Mouse (Mus musculus) ES-E14 (cell line): ENCODE data around the gene Efcab9. TPM values are rescaled to one million over a fixed set of nuclear protein-coding genes. Genes with fewer than 3 reads are reported as not detected.

Experiments
- DNase-seq: peaks from one replicate; pipeline ENCODE4 v3.0.0-alpha.2; 2013; ENCODE audit warnings: low read depth, low spot score
- H3K27ac ChIP-seq: 2 replicates; pipeline ENCODE4 v1.5.1; 2012; ENCODE audit warnings: low read depth, mild to moderate bottlenecking, low read length, moderate library complexity, mixed read lengths; ENCODE audit not compliant: poor library complexity, insufficient read depth, severe bottlenecking
- H3K36me3 ChIP-seq: 2 replicates; pipeline ENCODE4 v1.6.1; 2012; ENCODE audit warnings: mild to moderate bottlenecking, low read length, moderate library complexity, mixed read lengths; ENCODE audit not compliant: control insufficient read depth, poor library complexity, insufficient read depth, severe bottlenecking
- H3K4me1 ChIP-seq, 2 experiments: fragments of 150-350 bp in 1 of 2; sonication (generic) in 1 of 2; 2 replicates each; pipeline ENCODE4 v1.6.1; 2012; ENCODE audit warnings: low read length in 2 of 2, mild to moderate bottlenecking in 1 of 2, mixed read lengths in 1 of 2; ENCODE audit not compliant: control insufficient read depth in 2 of 2, insufficient read depth in 2 of 2, poor library complexity in 1 of 2
- H3K4me3 ChIP-seq, 2 experiments: fragments of 150-350 bp in 1 of 2; sonication (generic) in 1 of 2; 2 replicates each; pipeline ENCODE4 v1.5.1; 2012; ENCODE audit warnings: low read length in 2 of 2, low read depth in 1 of 2, mild to moderate bottlenecking in 1 of 2, mixed read lengths in 1 of 2; ENCODE audit not compliant: insufficient read depth in 1 of 2, poor library complexity in 1 of 2, severe bottlenecking in 1 of 2
- H3K9ac ChIP-seq: 2 replicates; pipeline ENCODE4 v1.6.1; 2012; ENCODE audit warnings: low read depth, mild to moderate bottlenecking, low read length, mixed read lengths; ENCODE audit not compliant: poor library complexity, insufficient read depth, severe bottlenecking
- H3K9me3 ChIP-seq: fragments of 150-350 bp; sonication (generic); 2 replicates; pipeline ENCODE4 v1.6.1; 2012; ENCODE audit warnings: low read depth, mild to moderate bottlenecking, low read length; ENCODE audit not compliant: control insufficient read depth, insufficient read depth
- CHD2 ChIP-seq: IDR thresholded peaks from 2 replicates; pipeline ENCODE4 v1.6.1; 2014; ENCODE audit warnings: mild to moderate bottlenecking, low read depth, low read length, inconsistent platforms
- HCFC1 ChIP-seq: IDR thresholded peaks from 2 replicates; pipeline ENCODE4 v1.6.1; 2012; ENCODE audit warnings: low read length, inconsistent platforms, borderline replicate concordance; ENCODE audit not compliant: insufficient read depth
- MAFK ChIP-seq: IDR thresholded peaks from 2 replicates; pipeline ENCODE4 v1.6.1; 2014; ENCODE audit warnings: mild to moderate bottlenecking, low read depth, low read length, inconsistent platforms; ENCODE audit not compliant: insufficient read depth
- ZC3H11A ChIP-seq: IDR thresholded peaks from 2 replicates; pipeline ENCODE4 v1.6.1; 2012; ENCODE audit warnings: low read depth, mild to moderate bottlenecking, inconsistent platforms, low read length, borderline replicate concordance
- ZNF384 ChIP-seq: IDR thresholded peaks from 2 replicates; pipeline ENCODE4 v1.6.1; 2012; ENCODE audit warnings: low read depth, low read length, inconsistent platforms
- in situ Hi-C, 2 experiments: fragments of 600-800 bp; cut with MboI; formaldehyde crosslinking; loops; one replicate each; pipeline ENCODE4 v1.15.1; 2025; ENCODE audit warnings: low sequenced_read_pairs in 2 of 2, inconsistent platforms in 1 of 2; ENCODE audit not compliant: unreplicated experiment in 2 of 2
- total RNA-seq: library from RNA; depleted of rRNA; stranded (reverse); fragments of 300-350 nt; gene quantifications from 2 replicates; pipeline ENCODE4 v1.2.3, GENCODE M21; 2012; rRNA removed

Efcab9 gene
- total RNA-seq: 0.32 and 0.40 TPM in 2 replicates

DNA sequence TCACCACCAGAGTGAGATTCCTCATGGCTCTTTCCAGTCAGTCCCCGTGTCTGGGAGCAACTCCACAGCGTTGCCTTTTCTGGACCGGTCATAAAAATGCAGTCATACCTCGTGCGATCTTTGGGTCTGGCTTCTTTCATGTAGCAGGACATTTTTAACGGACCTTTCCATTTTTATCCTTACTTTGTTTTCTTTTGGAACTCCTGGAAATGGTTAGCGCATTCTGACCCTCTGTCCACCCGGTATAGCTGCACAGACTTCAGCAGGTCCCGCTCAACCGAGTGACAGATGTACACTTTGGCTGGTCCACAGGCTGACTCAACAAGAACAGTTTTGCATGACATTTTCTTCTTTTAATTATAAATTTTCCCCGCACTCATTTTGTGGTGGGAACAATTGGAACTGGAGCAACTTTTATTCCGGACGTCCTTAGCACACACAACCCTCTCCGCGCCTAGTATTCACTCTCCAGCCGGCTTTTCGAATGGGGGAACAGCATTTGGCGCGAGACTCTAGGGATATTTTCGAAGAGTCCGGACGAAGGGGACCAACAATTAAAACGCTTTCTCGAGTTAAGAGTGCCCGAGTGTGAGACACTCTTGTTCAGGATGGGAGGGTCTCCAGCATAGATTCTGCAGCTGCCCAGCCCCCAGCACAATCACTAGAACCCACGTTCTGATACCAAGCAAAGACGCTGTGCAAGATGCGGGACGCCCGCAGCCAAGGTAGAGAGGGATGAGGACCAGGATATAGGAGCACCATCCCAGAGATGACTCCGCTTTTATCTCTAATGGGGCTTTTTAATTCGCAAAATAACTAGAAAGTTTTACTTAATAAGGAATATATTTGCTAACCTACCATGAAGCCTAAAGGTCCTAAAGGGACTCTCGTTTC, at the start of gene Efcab9:
TSS of gene Efcab9 (minus strand) at position 211 of the 894 bp plus-strand sequence.
- DNase-seq: no peak
- H3K4me3 ChIP-seq: peak within 1 kb of the TSS; percentile 72 to 94
- in situ Hi-C loops: no loop called here
- H3K27ac ChIP-seq: no peak within 1 kb of the TSS
- TF ChIP-seq ZNF384 (no peak), HCFC1 (no peak), ZC3H11A (no peak), CHD2 (no peak), MAFK (no peak)
- H3K9ac ChIP-seq: peak within 1 kb of the TSS; percentile 77
- no peaks in the 10 kb centered on the region for H3K9me3 ChIP-seq
- H3K4me1 ChIP-seq: peaks cover 3 to 6% of the 10 kb centered on the region in 2 experiments; a peak in 2 of 4 replicates
- H3K36me3 ChIP-seq: no peaks in the 10 kb centered on the region

GRCm38 (mm10) chr11:32581031-32581430, 49.1 kb upstream of the Efcab9 start:
- peaks cover 0 to 6% of the 10 kb centered on the region in 2 experiments; a peak in 2 of 4 replicates for H3K4me1 ChIP-seq
- DNase-seq: no peak
- no peaks in the 10 kb centered on the region for H3K36me3 ChIP-seq
- in situ Hi-C loops: no loop called here
- H3K9me3 ChIP-seq: no peaks in the 10 kb centered on the region
- H3K27ac ChIP-seq: no peak overlapping the region
- peak overlapping the region; percentile 54; the same call in 1 of the 2 replicates for H3K9ac ChIP-seq
- peak overlapping the region; percentile 20 to 64; a peak in 3 of 4 replicates for H3K4me3 ChIP-seq
- TF ChIP-seq ZNF384: no peak
- TF ChIP-seq ZC3H11A: no peak
- TF ChIP-seq HCFC1: no peak
- TF ChIP-seq CHD2: no peak
- TF ChIP-seq MAFK: no peak

GRCm38 (mm10) chr11:32580305-32580947, 48.5 kb upstream of the Efcab9 start:
- peak; percentile 70; the same call in 1 of the 2 replicates for TF ChIP-seq CHD2
- no peak for TF ChIP-seq ZC3H11A
- peak; percentile 64; the same call in 1 of the 2 replicates for TF ChIP-seq MAFK
- no peak for TF ChIP-seq HCFC1
- TF ChIP-seq ZNF384: no peak

DNA sequence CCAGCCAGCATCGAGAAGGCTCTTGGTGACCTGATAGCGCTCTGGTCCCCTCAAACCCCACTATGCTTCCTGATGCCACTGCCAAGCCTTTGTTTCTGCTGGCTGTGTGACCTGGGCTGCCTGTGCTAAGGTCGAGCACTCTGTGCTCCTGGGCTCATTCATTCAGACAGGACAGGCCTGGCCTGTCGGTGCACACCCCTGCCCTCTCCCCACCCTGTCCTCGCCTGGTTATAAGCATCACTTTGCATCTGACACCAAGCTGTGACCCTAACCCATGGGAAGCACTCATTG, 44.8 kb upstream of the Efcab9 start:
- no peak overlapping the region for H3K4me3 ChIP-seq
- no peak overlapping the region for H3K9ac ChIP-seq
- TF ChIP-seq ZC3H11A (no peak), ZNF384 (no peak), MAFK (no peak), HCFC1 (no peak), CHD2 (no peak)
- in situ Hi-C loops: no loop called here
- H3K4me1 ChIP-seq: peaks cover 0 to 6% of the 10 kb centered on the region in 2 experiments; a peak in 2 of 4 replicates
- H3K27ac ChIP-seq: no peak overlapping the region
- no peak for DNase-seq
- no peaks in the 10 kb centered on the region for H3K9me3 ChIP-seq
- H3K36me3 ChIP-seq: no peaks in the 10 kb centered on the region

More at GRCm38 (mm10) chr11:32580305-32580947, 48.5 kb upstream of the Efcab9 start:
- Histone ChIP-seq H3K9ac (0 out of 2 replicates have a peak overlapping the region, but pooled peaks have one; percentile 36), H3K4me3 (peak overlapping the region; percentile 20 to 64; a peak in 3 of 4 replicates), H3K36me3 (no peaks in the 10 kb centered on the region), H3K4me1 (peaks cover 0 to 6% of the 10 kb centered on the region in 2 experiments; a peak in 2 of 4 replicates), H3K27ac (no peak overlapping the region; the same call in 1 of the 2 replicates), H3K9me3 (no peaks in the 10 kb centered on the region)
- peak; percentile 58 for DNase-seq
- in situ Hi-C loops: no loop called here
